Mouse (Mus musculus) kidney, adult 2 months (tissue): ENCODE measurements around the gene Cdc42ep2.

Source experiments
- CTCF ChIP-seq: fragments of 200-500 bp; conservative IDR thresholded peaks from 2 replicates; pipeline ENCODE4 v1.5.1; 2011; ENCODE audit warnings: low read depth, mild to moderate bottlenecking, control low read depth, low read length, moderate library complexity, mixed read lengths; ENCODE audit not compliant: insufficient read depth, insufficient read length
- POLR2A ChIP-seq: fragments of 200-500 bp; IDR thresholded peaks from one replicate; pipeline ENCODE4 v1.6.1; 2011; ENCODE audit warnings: low read depth, low read length, control low read depth

GRCm38 (mm10) chr19:5874391-5874968 is 50.1 kb downstream of the Cdc42ep2 start:
- TF ChIP-seq CTCF (no peak), POLR2A (no peak)
